Mouse (Mus musculus): ENCODE data around the gene Ldlr. TPM values are rescaled to one million over a fixed set of nuclear protein-coding genes. Genes with fewer than 3 reads are reported as not detected.
A peak's percentile ranks its signal among the peaks of the same experiment; 100 is the strongest.
"Not testable (repeated sequence)": the region's sequence is repeated elsewhere in the genome, so short reads cannot be mapped to it uniquely, and the experiment has no call there.

Ldlr gene
- polyA plus RNA-seq, 1 experiment = 26.9 TPM

DNA sequence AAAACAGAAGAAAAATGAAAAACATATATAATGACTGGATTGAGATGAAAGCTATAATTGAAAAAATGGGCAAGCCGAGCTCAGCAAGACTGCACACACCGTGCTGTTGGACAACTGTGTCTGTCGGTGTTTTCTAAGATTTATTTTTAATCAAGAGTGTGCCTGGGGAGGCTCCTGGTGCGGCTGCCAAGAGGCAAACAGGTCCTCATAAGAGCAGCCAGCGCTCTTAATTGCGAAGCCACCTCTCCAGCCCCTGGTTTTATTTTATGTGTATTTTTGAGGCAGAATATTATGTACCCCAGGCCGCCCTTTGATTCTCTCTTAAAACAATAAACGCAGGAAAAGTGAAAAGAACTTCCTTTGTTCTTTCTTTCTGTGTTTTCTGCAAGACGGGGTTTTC, 65.0 kb downstream of the Ldlr start:
- Histone ChIP-seq H3K4me1 (ENCODE audit: control insufficient read depth, insufficient read depth, low read length) (peaks cover 5% of the 10 kb centered on the region), H3K27ac (ENCODE audit: insufficient read depth, low read depth, low read length) (no peak overlapping the region), H3K27me3 (replicated peaks; ENCODE audit: control insufficient read depth, insufficient read depth, low read length) (no peaks in the 10 kb centered on the region), H3K4me3 (ENCODE audit: insufficient read depth, low read depth, low read length) (no peak overlapping the region), H3K36me3 (ENCODE audit: control insufficient read depth, insufficient read depth, low read length) (no peaks in the 10 kb centered on the region)
- 65% methylated on average over 9 of the region's 9 CpGs for WGBS
- no peak for TF ChIP-seq CTCF (conservative IDR thresholded peaks at IDR 0.05; ENCODE audit: insufficient read depth, insufficient read length, low read depth, low read length)
- no peak for TF ChIP-seq POLR2A (IDR thresholded peaks at IDR 0.05; ENCODE audit: low read depth, low read length)
- DNase-seq = no peak

DNA sequence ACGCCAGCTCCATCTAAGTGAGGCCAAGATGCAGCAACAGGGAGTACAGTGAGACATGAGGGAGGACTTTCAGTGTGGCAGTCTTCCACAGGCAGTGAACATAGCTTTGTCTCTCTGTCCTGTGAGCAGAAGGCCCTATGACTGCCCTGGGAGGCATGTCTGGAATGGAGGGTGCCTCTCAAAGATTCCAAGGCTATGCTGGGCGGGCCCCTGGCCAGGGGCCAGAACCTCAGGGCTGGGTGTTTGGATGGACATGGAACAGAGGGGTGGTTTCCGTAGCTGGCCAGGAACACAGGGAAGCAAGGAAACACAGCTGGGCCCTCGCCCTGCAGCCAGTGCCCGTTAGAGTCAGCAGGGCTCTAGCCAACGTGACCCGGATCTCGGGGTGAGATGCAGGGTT, 68.6 kb downstream of the Ldlr start:
- H3K27ac ChIP-seq (ENCODE audit: insufficient read depth, low read depth, low read length) = peak overlapping the region; percentile 65
- peaks cover 8% of the 10 kb centered on the region for H3K4me1 ChIP-seq (ENCODE audit: control insufficient read depth, insufficient read depth, low read length)
- peak; percentile 81 for DNase-seq
- H3K27me3 ChIP-seq (replicated peaks; ENCODE audit: control insufficient read depth, insufficient read depth, low read length) = no peaks in the 10 kb centered on the region
- no peak overlapping the region for H3K4me3 ChIP-seq (ENCODE audit: insufficient read depth, low read depth, low read length)
- TF ChIP-seq CTCF (conservative IDR thresholded peaks at IDR 0.05; ENCODE audit: insufficient read depth, insufficient read length, low read depth, low read length) = no peak
- no peak for TF ChIP-seq POLR2A (IDR thresholded peaks at IDR 0.05; ENCODE audit: low read depth, low read length)
- no peaks in the 10 kb centered on the region for H3K36me3 ChIP-seq (ENCODE audit: control insufficient read depth, insufficient read depth, low read length)
- WGBS = 40% methylated on average over 8 of the region's 8 CpGs

- no peaks in the 10 kb centered on the region for H3K36me3 ChIP-seq (ENCODE audit: control insufficient read depth, insufficient read depth, low read length)
- TF ChIP-seq CTCF (conservative IDR thresholded peaks at IDR 0.05; ENCODE audit: insufficient read depth, insufficient read length, low read depth, low read length) = no peak
- TF ChIP-seq POLR2A (IDR thresholded peaks at IDR 0.05; ENCODE audit: low read depth, low read length) = no peak
- 31% methylated on average over 8 of the region's 8 CpGs for WGBS
- DNase-seq = peak; percentile 37
- no peak overlapping the region for H3K4me3 ChIP-seq (ENCODE audit: insufficient read depth, low read depth, low read length)
- peaks cover 8% of the 10 kb centered on the region for H3K4me1 ChIP-seq (ENCODE audit: control insufficient read depth, insufficient read depth, low read length)
- H3K27ac ChIP-seq (ENCODE audit: insufficient read depth, low read depth, low read length) = no peak overlapping the region
- H3K27me3 ChIP-seq (replicated peaks; ENCODE audit: control insufficient read depth, insufficient read depth, low read length) = no peaks in the 10 kb centered on the region
Measured at GRCm38 (mm10) chr9:21792644-21793043, 69.4 kb downstream of the Ldlr start.

- H3K27ac ChIP-seq (ENCODE audit: insufficient read depth, low read depth, low read length); DNase-seq; H3K4me3 ChIP-seq (ENCODE audit: insufficient read depth, low read depth, low read length); H3K36me3 ChIP-seq (ENCODE audit: control insufficient read depth, insufficient read depth, low read length); H3K4me1 ChIP-seq (ENCODE audit: control insufficient read depth, insufficient read depth, low read length); H3K27me3 ChIP-seq (replicated peaks; ENCODE audit: control insufficient read depth, insufficient read depth, low read length): not testable (repeated sequence)
- WGBS = 96% methylated on average over 6 of the region's 6 CpGs
Measured at GRCm38 (mm10) chr9:21793507-21793906, 70.2 kb downstream of the Ldlr start.

DNA sequence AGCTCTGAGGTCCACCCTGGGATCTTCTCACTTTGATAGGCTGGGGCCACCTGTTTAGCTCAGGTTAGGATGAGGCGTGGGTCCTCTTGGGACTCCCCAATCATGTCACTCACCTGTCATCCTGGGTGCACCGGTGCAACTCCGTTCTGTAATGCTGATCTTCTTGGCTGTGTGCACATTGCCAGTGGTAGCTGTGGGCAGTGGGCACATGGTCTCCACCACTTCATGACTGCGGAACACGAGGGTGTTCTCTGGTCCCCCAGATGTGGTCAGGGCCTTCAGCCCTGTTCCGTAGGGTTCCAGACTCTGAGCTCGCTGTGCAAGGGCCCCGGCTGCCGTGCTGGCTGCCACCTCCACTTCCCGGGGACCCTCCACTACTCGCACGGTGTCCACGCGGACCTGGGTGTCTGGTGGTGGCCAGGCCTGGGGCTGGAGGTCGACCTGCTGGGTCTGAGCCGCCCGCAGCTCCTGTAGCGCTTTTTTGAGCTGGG, 71.1 kb downstream of the Ldlr start:
- H3K36me3 ChIP-seq (ENCODE audit: control insufficient read depth, insufficient read depth, low read length) = no peaks in the 10 kb centered on the region
- no peak overlapping the region for H3K4me3 ChIP-seq (ENCODE audit: insufficient read depth, low read depth, low read length)

DNA sequence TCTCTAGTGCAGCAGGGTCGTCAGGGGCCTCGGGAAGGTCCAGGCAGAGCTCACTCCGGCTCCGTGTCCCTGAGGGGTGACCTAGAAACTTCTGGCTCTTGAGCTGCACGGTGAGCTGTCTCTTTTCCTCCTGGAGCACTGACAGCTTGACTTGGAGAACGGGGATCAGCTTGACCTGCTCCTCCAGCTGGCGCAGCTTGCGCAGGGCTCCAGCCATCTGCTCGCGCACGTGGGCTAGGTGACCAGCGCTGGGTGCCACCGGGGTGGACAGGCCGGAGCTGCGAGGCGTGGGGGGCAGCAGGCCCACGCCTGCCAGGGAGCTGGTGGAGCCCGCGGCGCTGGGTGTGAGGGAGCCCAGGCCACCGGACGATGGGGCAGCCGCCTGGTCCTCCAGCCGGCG, 71.6 kb downstream of the Ldlr start:
- WGBS = 96% methylated on average over 25 of the region's 25 CpGs
- no peaks in the 10 kb centered on the region for H3K36me3 ChIP-seq (ENCODE audit: control insufficient read depth, insufficient read depth, low read length)
- peaks cover 11% of the 10 kb centered on the region for H3K4me1 ChIP-seq (ENCODE audit: control insufficient read depth, insufficient read depth, low read length)
- no peaks in the 10 kb centered on the region for H3K27me3 ChIP-seq (replicated peaks; ENCODE audit: control insufficient read depth, insufficient read depth, low read length)
- no peak for DNase-seq
- H3K27ac ChIP-seq (ENCODE audit: insufficient read depth, low read depth, low read length) = no peak overlapping the region
- H3K4me3 ChIP-seq (ENCODE audit: insufficient read depth, low read depth, low read length) = no peak overlapping the region
- TF ChIP-seq POLR2A (IDR thresholded peaks at IDR 0.05; ENCODE audit: low read depth, low read length) = no peak
- no peak for TF ChIP-seq CTCF (conservative IDR thresholded peaks at IDR 0.05; ENCODE audit: insufficient read depth, insufficient read length, low read depth, low read length)

More for the DNA sequence above, 71.1 kb downstream of the Ldlr start:
- DNase-seq = no peak
- Histone ChIP-seq H3K4me1 (ENCODE audit: control insufficient read depth, insufficient read depth, low read length) (peaks cover 11% of the 10 kb centered on the region), H3K27me3 (replicated peaks; ENCODE audit: control insufficient read depth, insufficient read depth, low read length) (no peaks in the 10 kb centered on the region), H3K27ac (ENCODE audit: insufficient read depth, low read depth, low read length) (no peak overlapping the region)
- 94% methylated on average over 18 of the region's 18 CpGs for WGBS
- TF ChIP-seq CTCF (conservative IDR thresholded peaks at IDR 0.05; ENCODE audit: insufficient read depth, insufficient read length, low read depth, low read length) = no peak
- no peak for TF ChIP-seq POLR2A (IDR thresholded peaks at IDR 0.05; ENCODE audit: low read depth, low read length)

- Histone ChIP-seq H3K4me1 (ENCODE audit: control insufficient read depth, insufficient read depth, low read length) (peaks cover 11% of the 10 kb centered on the region), H3K4me3 (ENCODE audit: insufficient read depth, low read depth, low read length) (no peak overlapping the region), H3K36me3 (ENCODE audit: control insufficient read depth, insufficient read depth, low read length) (no peaks in the 10 kb centered on the region), H3K27ac (ENCODE audit: insufficient read depth, low read depth, low read length) (no peak overlapping the region), H3K27me3 (replicated peaks; ENCODE audit: control insufficient read depth, insufficient read depth, low read length) (no peaks in the 10 kb centered on the region)
- no peak for DNase-seq
- 79% methylated on average over 5 of the region's 5 CpGs for WGBS
- TF ChIP-seq CTCF (conservative IDR thresholded peaks at IDR 0.05; ENCODE audit: insufficient read depth, insufficient read length, low read depth, low read length) (no peak), POLR2A (IDR thresholded peaks at IDR 0.05; ENCODE audit: low read depth, low read length) (no peak)
Measured at GRCm38 (mm10) chr9:21795579-21795978, 72.3 kb downstream of the Ldlr start.

- no peak overlapping the region for H3K4me3 ChIP-seq (ENCODE audit: insufficient read depth, low read depth, low read length)
- H3K27ac ChIP-seq (ENCODE audit: insufficient read depth, low read depth, low read length) = peak overlapping the region; percentile 58; the same call in 1 of the 2 replicates
- H3K36me3 ChIP-seq (ENCODE audit: control insufficient read depth, insufficient read depth, low read length) = no peaks in the 10 kb centered on the region
- H3K4me1 ChIP-seq (ENCODE audit: control insufficient read depth, insufficient read depth, low read length) = peaks cover 11% of the 10 kb centered on the region
- TF ChIP-seq POLR2A (IDR thresholded peaks at IDR 0.05; ENCODE audit: low read depth, low read length) (no peak), CTCF (conservative IDR thresholded peaks at IDR 0.05; ENCODE audit: insufficient read depth, insufficient read length, low read depth, low read length) (no peak)
- 45% methylated on average over 3 of the region's 3 CpGs for WGBS
- no peaks in the 10 kb centered on the region for H3K27me3 ChIP-seq (replicated peaks; ENCODE audit: control insufficient read depth, insufficient read depth, low read length)
- DNase-seq = no peak
Measured at GRCm38 (mm10) chr9:21796259-21796658, 73.0 kb downstream of the Ldlr start.

Measured in kidney, adult 2 months (tissue).